Mouse (Mus musculus) layer of hippocampus, adult 2 months (tissue): ENCODE measurements around the gene Ccdc43. TPM values are rescaled to one million over a fixed set of nuclear protein-coding genes. Genes with fewer than 3 reads are reported as not detected.
"Not testable (repeated sequence)": the region's sequence is repeated elsewhere in the genome, so short reads cannot be mapped to it uniquely, and the experiment has no call there.

Experiments
- DNase-seq, 2 experiments: peaks; one replicate each; pipeline ENCODE4 v3.0.0; 2022; ENCODE audit warnings: low spot score in 2 of 2
- H3K27ac ChIP-seq: fragments of 200-600 bp; 2 replicates; pipeline ENCODE4 v1.8.1; 2022
- H3K4me3 ChIP-seq: fragments of 200-600 bp; 2 replicates; pipeline ENCODE4 v1.8.1; 2022; ENCODE audit warnings: mild to moderate bottlenecking
- CTCF ChIP-seq: fragments of 200-600 bp; conservative IDR thresholded peaks from 2 replicates; pipeline ENCODE4 v1.8.1; 2022; ENCODE audit warnings: antibody characterized with exemption, mild to moderate bottlenecking, moderate library complexity
- total RNA-seq, 2 experiments: library from RNA; stranded (reverse); gene quantifications; 2 replicates each; pipeline ENCODE4 v1.2.3; 2021

Ccdc43 gene
- total RNA-seq, 2 experiments from 2014 or later, result 33.5 to 44.7 TPM

DNA sequence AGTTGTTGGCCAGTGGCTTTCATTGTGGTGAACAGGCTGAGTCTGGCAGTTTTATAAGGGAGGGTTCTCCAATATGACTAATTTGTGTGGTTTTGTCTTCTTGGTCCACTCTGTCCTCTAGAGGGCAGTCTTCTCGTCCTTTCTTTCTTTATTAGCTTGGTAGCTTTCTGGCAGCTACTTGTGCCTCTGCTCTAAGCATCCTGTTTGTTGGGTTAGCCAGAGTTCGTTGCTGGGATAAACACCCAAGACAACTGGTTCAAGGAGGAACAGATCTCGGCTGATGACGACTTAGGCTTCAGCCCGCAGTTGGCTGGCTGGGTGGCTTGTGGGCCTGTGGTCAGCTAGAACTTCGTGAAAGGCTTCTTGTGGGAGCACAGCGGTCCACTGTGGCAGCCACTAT is 31.0 kb upstream of the Ccdc43 start:
- no peak overlapping the region for H3K4me3 ChIP-seq
- DNase-seq, result peak in 1 of 2 experiments; percentile 49
- no peak overlapping the region; the same call in 1 of the 2 replicates for H3K27ac ChIP-seq
- peak; percentile 83 for TF ChIP-seq CTCF

DNA sequence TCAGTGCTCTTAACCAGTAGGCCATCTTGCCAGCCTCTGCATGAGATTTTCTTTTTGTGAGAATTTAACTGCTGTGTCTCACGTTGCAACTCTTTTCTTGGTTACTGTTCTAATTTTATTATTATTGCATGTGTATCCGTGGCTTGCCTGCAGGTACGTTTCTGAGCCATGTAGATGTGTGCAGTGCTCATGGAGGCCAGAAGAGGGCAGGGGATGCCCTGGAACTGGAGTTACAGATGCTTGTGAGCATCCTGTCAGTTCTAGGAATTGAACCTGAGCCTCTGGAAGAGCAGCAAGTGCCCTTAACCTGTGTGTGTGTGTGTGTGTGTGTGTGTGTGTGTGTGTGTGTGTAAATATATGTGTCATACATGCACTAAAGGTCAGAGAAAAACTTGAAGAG is 28.0 kb upstream of the Ccdc43 start:
- Histone ChIP-seq H3K27ac (no peak overlapping the region), H3K4me3 (no peak overlapping the region)
- DNase-seq, result no peak
- TF ChIP-seq CTCF, result peak; percentile 67

DNA sequence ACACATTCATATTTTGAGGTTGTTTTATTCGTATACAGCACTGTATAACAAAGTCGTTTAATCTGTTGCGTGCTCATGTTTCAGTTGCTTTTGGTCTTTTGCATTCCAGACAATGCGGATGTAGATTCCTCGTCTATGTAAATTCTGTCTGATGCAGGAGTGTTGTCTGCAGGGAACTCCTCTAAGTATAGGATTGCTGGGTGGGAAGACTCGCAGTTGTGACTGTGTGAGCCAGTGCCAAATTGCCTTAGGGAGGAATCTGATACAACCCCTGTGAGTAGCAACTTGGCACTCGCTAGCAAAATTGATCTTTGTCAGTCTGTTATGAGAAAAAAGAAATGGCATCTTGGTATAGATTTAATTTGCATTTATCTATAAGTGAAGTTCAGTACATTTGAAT is 18.6 kb upstream of the Ccdc43 start:
- Histone ChIP-seq H3K27ac (no peak overlapping the region), H3K4me3 (no peak overlapping the region)
- no peak for TF ChIP-seq CTCF
- DNase-seq, result no peak

DNA sequence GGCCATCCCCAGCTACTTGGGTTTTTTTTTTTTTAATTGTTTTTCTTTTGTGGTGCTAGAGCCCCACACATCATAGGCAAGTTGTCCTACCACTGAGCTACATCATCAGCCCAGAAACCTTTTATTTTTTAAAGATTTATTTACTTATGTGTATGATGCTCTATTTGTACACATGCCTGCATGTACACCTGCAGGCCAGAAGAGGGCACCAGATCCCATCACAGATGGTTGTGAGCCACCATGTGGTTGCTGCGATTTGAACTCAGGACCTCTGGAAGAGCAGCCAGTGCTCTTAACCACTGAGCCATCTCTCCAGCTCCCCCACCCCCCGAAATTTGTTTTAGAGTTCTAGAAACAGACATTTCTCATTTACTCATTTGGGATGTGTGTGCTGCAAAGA is 17.0 kb upstream of the Ccdc43 start:
- peak; percentile 70 for TF ChIP-seq CTCF
- DNase-seq, H3K4me3 ChIP-seq, H3K27ac ChIP-seq: not testable (repeated sequence)

DNA sequence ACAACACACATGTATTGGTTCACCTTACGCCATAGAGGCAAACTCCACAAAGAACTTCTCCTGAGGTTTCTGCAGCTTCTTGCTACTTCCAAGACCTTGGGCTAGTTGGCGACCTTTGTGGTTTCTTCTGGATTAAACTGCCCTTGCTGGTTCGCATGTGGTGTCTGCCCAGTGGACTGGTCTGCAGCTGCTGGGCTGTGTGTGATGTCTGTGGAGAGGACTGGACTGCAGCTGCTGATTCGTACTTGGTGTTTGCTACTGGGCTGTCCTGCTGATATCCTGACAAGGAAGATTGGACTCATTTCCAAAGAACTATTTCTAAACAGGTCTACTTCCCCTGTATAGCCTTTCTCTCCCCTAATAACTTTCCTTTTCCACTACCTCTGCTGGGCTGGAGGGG is 14.8 kb upstream of the Ccdc43 start:
- DNase-seq, result no peak
- TF ChIP-seq CTCF, result no peak
- Histone ChIP-seq H3K27ac (no peak overlapping the region), H3K4me3 (no peak overlapping the region)

DNA sequence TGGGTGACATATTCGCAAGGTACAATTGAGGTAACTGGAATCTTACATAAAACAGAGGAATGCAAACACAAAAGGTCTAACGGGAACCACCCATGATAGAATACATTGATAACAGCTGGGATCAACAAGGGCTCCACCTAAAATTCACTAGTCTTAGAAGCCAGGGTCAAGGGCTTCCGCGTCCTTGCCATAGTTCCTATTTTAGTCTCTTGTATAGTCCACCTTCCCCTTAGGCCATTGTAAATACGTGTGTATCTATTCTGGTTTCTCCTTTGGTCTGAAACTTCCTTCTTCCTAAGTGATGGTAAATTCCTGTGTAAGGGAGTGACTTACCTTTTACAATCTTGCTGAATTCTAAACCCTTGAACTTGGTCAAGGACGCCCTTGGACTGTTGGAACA is 4.6 kb upstream of the Ccdc43 start:
- not testable (repeated sequence) for DNase-seq, H3K27ac ChIP-seq, H3K4me3 ChIP-seq

DNA sequence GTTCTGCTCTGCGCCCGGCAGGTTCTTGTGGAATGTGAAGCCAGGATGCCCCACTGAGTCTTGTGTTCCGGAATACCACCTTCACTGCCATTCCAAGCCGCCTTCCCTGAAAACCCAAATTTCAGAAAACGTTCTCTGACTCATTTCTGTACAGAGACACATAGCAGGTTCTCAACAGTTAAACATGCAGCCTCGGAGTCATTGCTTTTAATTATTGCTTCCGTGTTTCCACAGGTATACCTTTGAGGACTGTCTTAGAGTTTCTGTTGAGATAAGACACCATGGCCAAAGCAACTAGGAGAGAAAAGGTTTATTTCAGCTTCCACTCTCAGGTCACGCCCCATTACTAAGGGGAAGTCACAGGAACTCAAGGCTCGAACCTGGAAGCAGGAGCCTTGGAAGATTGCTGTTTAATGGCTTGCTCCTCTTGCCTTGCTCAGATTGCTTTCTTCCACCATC is 465 bp upstream of the Ccdc43 start:
- no peak; the same call in 1 of the 2 replicates for TF ChIP-seq CTCF
- Histone ChIP-seq H3K27ac (peak overlapping the region; percentile 93), H3K4me3 (peak overlapping the region; percentile 74)
- no peak for DNase-seq

DNA sequence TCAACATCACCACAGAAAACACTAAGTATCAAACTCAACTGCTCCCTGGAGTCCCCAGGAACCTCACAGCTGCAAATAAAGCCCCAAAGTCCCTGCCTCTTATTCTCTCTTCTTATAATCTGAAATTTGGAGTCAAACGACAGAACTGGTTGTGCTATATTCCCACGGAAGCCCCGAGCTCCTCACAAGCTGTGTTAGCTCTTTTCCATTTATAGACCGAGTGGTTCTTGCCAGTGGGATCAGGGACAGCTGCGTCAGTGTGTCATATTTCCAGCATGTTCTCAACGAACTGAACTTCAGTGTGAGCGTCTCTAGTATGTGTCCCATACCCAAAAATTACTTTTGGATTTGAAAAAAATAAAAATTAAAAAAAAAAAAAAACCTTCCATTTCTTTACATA is 2.3 kb downstream of the Ccdc43 start:
- no peak overlapping the region for H3K4me3 ChIP-seq
- TF ChIP-seq CTCF, result no peak
- DNase-seq, result peak; percentile 29 to 34
- 0 out of 2 replicates have a peak overlapping the region, but pooled peaks have one; percentile 36 for H3K27ac ChIP-seq

DNA sequence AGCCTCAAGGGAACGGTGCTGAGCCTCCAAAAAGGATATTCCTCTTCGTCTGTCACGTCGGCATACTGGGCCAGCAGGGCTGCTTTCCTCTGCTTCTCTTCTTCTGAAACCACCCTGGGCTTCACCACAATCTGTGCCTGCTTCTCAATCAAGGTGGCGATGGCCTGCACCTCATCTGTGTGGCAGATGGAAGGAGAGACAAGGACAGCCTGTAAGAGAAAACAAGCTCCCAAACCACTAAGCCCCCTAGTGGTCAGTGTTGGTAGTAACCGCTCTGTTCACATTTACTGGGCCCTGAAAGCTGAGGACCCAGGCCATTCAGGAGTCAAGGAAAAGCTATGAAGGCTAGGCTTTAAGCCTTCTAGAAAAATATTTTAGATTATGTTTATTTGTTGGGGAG is 7.4 kb downstream of the Ccdc43 start:
- DNase-seq, result peak; percentile 49 to 77
- Histone ChIP-seq H3K27ac (peak overlapping the region; percentile 49; the same call in 1 of the 2 replicates), H3K4me3 (no peak overlapping the region)
- TF ChIP-seq CTCF, result peak; percentile 92

DNA sequence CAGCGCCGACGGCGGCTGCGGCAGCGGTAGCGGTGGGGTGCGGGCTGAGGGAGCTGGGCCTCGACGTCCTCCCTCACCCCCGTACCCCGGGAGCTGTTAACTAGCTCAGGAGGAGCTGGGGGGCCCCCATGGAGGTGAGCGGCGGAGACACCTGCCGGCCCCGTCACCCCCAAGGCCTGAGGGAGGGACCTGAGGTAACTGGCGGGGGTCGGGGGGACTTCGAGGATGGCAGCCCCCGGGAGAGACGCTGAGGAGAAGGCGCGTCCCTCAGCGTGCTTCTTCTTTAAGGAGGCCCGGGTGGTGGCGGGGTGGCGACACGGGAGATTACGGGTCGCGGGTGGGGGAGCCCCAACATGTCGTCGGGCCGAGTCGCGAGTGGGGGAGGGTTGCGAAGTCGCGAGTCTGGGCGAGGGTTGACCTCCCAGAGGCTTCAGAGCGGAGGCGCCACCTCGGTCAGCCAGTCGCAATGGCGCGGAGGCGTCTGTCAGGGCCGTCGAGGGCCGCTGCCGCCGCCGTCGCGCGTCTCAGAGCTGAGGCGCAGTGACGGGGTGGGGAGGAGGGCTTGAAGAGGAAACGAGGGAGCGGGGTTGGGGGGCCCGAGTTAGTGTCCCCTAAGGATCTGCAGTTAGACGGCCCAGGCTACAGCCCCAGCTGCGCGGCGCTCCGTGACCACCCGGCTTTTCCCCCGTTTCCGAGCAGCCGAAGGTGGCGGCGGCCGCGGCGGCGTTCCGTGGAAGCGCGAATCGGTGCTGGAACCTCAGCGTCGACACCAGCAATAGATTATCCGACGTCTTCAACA is 31.7 kb downstream of the Ccdc43 start:
- DNase-seq, result no peak
- no peak overlapping the region for H3K4me3 ChIP-seq
- TF ChIP-seq CTCF, result no peak
- H3K27ac ChIP-seq, result no peak overlapping the region

DNA sequence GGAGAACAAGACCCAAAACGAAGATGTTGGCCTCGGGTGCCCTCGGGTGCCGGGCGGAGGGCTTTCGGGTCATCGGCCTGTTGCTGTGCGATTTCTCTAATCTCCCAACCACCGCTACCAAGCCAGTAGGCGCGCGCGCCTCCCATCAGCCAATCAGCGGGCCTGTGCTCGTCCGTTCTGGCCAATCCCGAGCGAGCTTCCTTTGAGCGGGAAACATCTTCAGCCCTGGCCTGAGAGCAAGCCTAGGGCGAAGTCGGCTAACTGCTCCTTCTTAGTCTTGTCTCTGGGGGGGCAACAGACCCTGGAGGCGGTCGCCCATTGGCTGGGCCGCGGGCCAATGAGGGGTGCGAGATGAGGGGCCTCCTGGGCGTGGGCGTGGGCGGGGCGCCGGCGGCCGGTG is 32.4 kb downstream of the Ccdc43 start:
- no peak for TF ChIP-seq CTCF
- no peak overlapping the region for H3K4me3 ChIP-seq
- no peak overlapping the region for H3K27ac ChIP-seq
- no peak for DNase-seq

DNA sequence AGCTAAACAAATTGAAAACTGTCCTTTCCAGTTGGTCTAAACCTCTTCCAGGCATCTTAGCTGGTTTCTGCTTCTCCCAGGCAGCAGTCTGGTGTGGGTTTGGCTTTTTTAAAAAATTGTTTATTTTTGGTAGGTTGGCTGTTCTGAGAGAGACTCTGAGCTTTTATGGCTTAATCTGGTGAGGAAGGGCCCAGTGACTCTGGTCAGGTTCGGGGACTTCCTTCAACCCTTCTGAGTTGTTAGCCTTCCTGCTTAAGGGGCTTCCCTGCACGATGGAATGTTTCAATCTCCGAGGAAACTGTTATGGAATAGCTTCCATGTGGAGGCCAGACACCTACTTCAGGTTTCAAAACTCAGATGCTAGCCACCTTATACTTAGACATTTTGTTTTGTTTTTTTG is 34.2 kb downstream of the Ccdc43 start, which contains the start of gene Meioc:
Meioc (plus strand) TSS at position 301 of the 400 bp plus-strand sequence.
- Histone ChIP-seq H3K4me3 (no peak within 1 kb of the TSS), H3K27ac (no peak within 1 kb of the TSS)
- no peak for TF ChIP-seq CTCF
- DNase-seq, result no peak

DNA sequence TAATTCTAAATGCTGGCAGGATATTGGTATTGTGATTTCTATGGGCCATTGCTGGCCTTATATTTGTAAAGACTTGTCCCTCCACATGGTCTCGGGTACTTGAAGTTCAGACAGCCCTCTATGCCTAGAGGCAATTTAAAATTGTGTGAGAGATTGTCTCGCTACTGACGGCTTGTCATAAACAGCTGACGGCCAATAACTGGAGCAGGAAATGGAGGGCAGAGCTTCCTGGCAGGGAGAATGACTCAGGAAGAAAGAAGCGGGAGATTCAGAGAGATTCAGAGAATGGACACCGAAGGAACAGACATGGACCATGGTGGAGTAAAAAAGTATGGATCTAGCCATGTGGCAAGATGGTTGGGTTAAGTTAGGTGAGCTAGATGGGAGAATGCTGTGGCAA is 40.7 kb downstream of the Ccdc43 start:
- TF ChIP-seq CTCF, result no peak
- Histone ChIP-seq H3K27ac (no peak overlapping the region), H3K4me3 (no peak overlapping the region)
- no peak for DNase-seq

DNA sequence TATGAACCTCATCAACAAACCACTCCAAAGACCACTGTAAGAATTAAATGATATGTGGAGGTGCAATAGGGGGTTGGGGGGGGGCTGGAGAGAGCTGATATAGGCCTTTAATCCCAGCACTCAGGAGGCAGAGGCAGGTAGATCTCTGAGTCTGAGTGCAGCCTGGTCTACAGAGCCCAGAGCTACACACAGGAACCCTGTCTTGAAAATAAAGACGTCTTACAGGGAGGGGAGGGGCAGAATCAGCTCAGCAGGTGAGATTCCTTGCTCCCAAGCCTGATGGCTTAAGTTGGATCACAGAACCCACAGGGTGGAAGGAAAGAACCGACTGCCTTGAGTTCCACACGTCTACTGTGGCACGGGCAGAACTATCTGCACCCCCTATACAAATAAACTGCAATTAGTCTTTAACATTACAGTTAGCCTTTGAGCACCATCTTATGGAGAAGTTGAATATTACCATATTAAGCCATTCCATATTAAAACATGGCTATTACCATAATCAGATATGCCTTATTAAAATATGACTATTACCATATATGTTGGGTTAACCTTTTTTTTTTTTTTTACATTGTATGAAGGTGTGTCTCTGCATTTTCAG is 41.2 kb downstream of the Ccdc43 start:
- no peak for DNase-seq
- no peak overlapping the region for H3K4me3 ChIP-seq
- no peak overlapping the region for H3K27ac ChIP-seq
- TF ChIP-seq CTCF, result peak; percentile 72
